Mouse (Mus musculus): ENCODE measurements around the gene Fmo2. TPM values are rescaled to one million over a fixed set of nuclear protein-coding genes. Genes with fewer than 3 reads are reported as not detected.

Gene Fmo2
- total RNA-seq, 2 experiments from 2014 or later = 26.0 to 37.4 TPM

GRCm38 (mm10) chr1:162893014-162893413, 5.5 kb downstream of the Fmo2 start:
- no peak for DNase-seq (ENCODE audit: low spot score in 2 of 2)

DNA sequence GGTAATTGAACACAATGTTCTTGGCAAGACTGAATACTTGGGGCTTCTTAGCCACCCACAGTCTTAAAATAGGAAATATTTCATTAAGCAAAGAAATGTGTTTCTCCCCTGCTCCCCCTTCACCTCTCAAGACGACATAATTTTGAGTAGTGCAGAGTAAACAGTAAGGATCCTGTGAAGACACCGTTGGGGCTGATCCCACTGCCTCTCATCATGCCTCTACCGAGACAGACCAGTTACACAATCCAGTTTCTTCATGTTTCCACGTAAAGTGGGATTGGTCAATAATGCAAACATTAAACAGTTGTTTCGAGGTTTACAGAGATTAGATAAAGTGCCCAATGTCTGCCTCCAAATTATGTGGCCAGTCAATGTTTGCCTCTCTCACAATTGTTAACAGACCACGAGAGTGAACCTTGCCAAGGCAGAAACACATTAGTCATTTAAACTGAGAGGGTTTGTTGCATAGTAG, 6.5 kb downstream of the Fmo2 start:
- DNase-seq (ENCODE audit: low spot score in 2 of 2) = no peak

GRCm38 (mm10) chr1:162888646-162889045, 9.9 kb downstream of the Fmo2 start:
- no peak for DNase-seq (ENCODE audit: low spot score in 2 of 2)

- DNase-seq (ENCODE audit: low spot score in 2 of 2) = no peak
Measured at GRCm38 (mm10) chr1:162887644-162888043, 10.9 kb downstream of the Fmo2 start.

DNA sequence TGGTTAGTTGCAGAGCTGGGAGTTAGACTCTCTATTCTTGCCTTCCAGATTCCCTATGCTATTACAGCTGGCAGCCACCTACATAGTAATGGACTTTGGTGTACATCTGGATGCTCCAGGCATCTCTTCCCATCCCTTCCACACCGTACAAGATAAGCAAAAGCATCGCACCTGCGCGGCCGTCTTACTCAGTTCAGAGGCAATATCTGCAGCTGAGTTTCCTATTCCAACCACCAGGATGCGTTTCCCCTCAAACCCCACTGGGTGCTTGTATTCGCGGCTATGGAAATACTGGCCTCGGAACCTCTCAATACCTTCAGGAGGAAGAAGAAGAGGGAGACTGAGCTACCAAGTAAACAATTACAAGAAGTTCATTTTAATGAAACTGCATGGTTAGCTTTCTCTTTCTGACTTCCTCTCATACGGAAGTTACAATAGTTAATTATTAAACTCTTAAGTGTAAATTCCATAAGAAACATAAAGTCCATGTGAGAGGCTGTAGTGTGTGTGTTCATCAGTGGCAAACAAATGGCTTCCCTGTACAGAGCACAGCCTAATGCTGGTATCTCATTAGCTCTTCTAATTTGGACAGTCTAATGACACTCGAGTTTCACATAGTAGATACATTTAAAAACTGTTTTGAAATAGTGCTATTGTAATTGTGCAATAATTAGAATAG, 12.2 kb downstream of the Fmo2 start:
- DNase-seq (ENCODE audit: low spot score in 2 of 2) = no peak

- DNase-seq (ENCODE audit: low spot score in 2 of 2) = no peak
Measured at GRCm38 (mm10) chr1:162882681-162883080, 15.8 kb downstream of the Fmo2 start.

GRCm38 (mm10) chr1:162879595-162880369, 18.7 kb downstream of the Fmo2 start:
- no peak for DNase-seq (ENCODE audit: low spot score in 2 of 2)

- DNase-seq (ENCODE audit: low spot score in 2 of 2) = no peak
Measured at GRCm38 (mm10) chr1:162875091-162875490, 23.4 kb downstream of the Fmo2 start.

- DNase-seq (ENCODE audit: low spot score in 2 of 2) = no peak
Measured at GRCm38 (mm10) chr1:162871701-162872311, 26.7 kb downstream of the Fmo2 start.

DNA sequence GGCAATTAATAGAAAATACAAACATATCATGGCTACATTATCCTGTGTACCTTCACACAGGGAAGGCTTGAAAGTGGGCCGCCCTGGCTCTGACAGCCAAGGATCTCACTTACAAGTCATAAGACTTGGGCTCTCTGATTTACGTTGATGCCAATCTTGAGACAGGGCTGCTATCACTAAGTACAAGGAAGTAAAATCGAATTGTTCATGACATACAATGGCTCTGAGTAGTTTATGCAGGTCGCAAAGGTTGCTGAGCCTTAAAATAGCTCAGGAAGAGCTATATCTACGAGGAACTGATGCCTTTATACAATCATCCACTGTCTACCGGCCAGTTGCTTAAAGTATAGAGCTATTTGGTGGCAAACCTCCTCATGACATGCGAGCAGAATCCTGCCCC, 27.5 kb downstream of the Fmo2 start:
- DNase-seq (ENCODE audit: low spot score in 2 of 2) = no peak

GRCm38 (mm10) chr1:162867396-162867795, 31.1 kb downstream of the Fmo2 start:
- DNase-seq (ENCODE audit: low spot score in 2 of 2) = no peak

DNA sequence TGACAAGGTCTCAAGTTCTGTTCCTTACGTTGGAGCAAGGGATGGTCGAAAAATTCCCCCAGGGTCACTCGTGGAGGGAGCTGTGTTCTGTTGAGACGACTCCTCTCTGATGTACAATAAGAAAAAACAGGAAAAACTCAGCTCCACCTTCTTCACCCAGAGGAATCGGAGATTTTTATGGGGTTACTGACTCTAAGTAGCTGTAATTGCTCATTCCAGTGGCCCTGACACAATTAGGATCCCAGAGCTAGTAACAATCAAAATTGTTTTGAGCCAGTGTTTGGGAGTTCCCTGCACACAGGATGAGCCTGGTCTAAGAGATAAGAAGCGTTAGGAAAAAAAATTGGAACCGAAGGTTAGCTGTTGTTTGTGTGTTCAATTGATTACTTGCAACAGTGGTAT, 32.2 kb downstream of the Fmo2 start, which contains the start of gene Fmo1:
Gene Fmo1, minus strand, starts transcription at position 331 of the 402 bp plus-strand sequence.
- DNase-seq (ENCODE audit: low spot score in 2 of 2) = no peak

DNA sequence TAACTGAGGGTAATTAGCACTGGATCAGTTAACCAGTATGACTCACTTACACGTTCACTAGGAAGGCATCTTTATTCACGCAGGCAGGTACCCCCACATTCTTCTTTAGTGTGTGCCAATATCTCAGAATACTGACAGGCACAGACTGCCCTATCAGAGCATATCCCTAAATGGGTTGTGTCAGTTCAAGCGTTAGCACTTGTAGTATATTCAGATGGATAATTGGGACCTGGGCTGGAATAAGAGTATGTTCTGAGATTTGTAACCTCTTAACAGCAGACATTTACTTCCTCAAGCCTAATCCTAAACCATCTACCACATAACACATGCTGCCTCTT, 33.1 kb downstream of the Fmo2 start:
- DNase-seq (ENCODE audit: low spot score in 2 of 2) = no peak

GRCm38 (mm10) chr1:162864816-162865492, 33.6 kb downstream of the Fmo2 start:
- DNase-seq (ENCODE audit: low spot score in 2 of 2) = no peak

DNA sequence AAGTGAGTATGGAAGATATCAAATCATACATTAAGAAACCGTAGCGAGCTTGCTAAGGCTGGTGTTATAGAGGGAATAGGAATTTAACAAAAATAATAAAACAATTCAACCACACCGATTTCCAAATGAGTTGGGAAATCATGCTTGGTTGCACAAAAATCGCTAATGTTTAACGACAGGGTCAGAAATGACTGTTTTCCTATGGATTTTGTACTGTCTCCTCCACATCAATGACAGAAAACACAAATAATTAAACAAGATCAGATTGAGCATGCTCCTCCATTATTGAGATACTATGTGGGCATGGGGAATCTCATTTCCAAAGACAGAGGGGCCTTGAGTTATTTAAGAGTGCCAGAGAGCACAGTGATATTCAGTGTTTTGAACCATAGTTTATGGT, 34.2 kb downstream of the Fmo2 start:
- no peak for DNase-seq (ENCODE audit: low spot score in 2 of 2)

DNA sequence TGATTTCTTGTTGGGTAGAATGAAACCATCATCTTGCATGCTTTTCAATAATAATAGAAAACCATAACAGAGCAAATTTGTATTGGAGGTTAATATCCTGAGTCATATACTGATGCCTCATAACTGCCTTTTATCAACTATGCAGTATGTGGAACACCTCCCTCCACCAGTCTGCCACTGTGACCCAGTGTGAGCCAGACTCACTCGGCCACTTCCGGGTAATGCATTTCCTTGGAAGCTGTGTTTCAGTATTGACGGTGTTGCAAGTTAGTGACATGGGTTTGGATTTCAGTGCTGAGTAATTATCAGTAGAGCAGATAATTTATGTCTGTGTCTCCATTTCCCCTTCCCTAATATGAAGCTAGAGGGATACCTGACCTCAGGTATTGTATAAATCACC, 34.9 kb downstream of the Fmo2 start:
- no peak for DNase-seq (ENCODE audit: low spot score in 2 of 2)

DNA sequence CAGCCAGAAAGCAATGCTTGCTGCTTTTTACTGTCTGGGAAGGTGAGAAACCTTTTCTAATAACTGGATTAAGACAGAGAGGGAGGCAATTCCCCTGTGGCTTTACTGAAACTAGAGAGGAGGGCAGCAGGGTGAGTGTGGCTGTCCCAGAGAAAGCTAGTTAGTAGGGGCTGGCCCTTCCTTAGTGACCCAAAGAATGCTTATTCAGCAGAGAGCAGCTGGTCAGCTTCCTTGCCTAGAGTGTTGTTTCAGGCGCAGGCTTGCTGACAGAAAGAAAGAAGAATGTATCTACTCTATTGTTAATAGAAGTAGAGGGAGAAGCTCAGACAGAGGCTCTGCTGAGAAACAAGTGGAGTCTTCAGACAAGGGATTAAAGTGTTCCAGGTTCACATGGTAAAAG, 36.2 kb downstream of the Fmo2 start:
- no peak for DNase-seq (ENCODE audit: low spot score in 2 of 2)

GRCm38 (mm10) chr1:162859996-162860605, 38.4 kb downstream of the Fmo2 start:
- DNase-seq (ENCODE audit: low spot score in 2 of 2) = no peak

- DNase-seq (ENCODE audit: low spot score in 2 of 2) = no peak
Measured at GRCm38 (mm10) chr1:162859545-162859976, 39.0 kb downstream of the Fmo2 start.

GRCm38 (mm10) chr1:162858748-162859130, 39.8 kb downstream of the Fmo2 start:
- no peak for DNase-seq (ENCODE audit: low spot score in 2 of 2)
